Mouse (Mus musculus) kidney, embryonic 16.5 days (tissue): Measurements from ENCODE around the gene Ltbp2. TPM values are rescaled to one million over a fixed set of nuclear protein-coding genes. Genes with fewer than 3 reads are reported as not detected.
A peak's percentile ranks its signal among the peaks of the same experiment; 100 is the strongest.

Experiments used
- ATAC-seq: fragments of 200-750 bp; cut with Nextera tagmentation; 2 replicates; pipeline ENCODE4 v1.8.0; 2017; ENCODE audit warnings: moderate TSS enrichment; ENCODE audit not compliant: low FRiP score, low TSS enrichment
- H3K27ac ChIP-seq: fragments of 300-500 bp; sonication (generic); 2 replicates; pipeline ENCODE4 v1.5.1; 2014; ENCODE audit warnings: low read length
- H3K27me3 ChIP-seq: fragments of 300-500 bp; sonication (generic); 2 replicates; pipeline ENCODE4 v1.6.1; 2014; ENCODE audit warnings: low read length, control low read depth, mixed read lengths; ENCODE audit not compliant: insufficient read depth
- H3K36me3 ChIP-seq: fragments of 300-500 bp; sonication (generic); 2 replicates; pipeline ENCODE4 v1.6.1; 2014; ENCODE audit warnings: low read length, control low read depth, mixed read lengths; ENCODE audit not compliant: insufficient read depth
- H3K4me1 ChIP-seq: fragments of 300-500 bp; sonication (generic); 2 replicates; pipeline ENCODE4 v1.6.1; 2014; ENCODE audit warnings: low read length, control low read depth, mixed read lengths; ENCODE audit not compliant: insufficient read depth
- H3K4me2 ChIP-seq: fragments of 300-500 bp; sonication (generic); replicated peaks from 2 replicates; pipeline ENCODE4 v1.6.1; 2014; ENCODE audit warnings: low read depth, low read length
- H3K4me3 ChIP-seq: fragments of 300-500 bp; sonication (generic); 2 replicates; pipeline ENCODE4 v1.5.1; 2014; ENCODE audit warnings: mild to moderate bottlenecking, low read length
- H3K9ac ChIP-seq: fragments of 300-500 bp; sonication (generic); replicated peaks from 2 replicates; pipeline ENCODE4 v1.6.1; 2014; ENCODE audit warnings: low read length
- H3K9me3 ChIP-seq: fragments of 300-500 bp; sonication (generic); 2 replicates; pipeline ENCODE4 v1.6.1; 2016; ENCODE audit warnings: low read length, control low read depth
- WGBS: fragments of 180-500 bp; shearing (Covaris S2); extraction: QIAGEN DNeasy Blood & Tissue Kit; methylation state at CpG from one replicate; pipeline ENCODE4 v1.1.7; 2014; 5-methylcytosine and 5-hydroxymethylcytosine counted together
- polyA plus RNA-seq: library from polyadenylated mRNA; unstranded; fragments of >200 nt; fragmentation: Nextera tagmentation; extraction: Ambion mirVana; gene quantifications from 2 replicates; pipeline ENCODE4 v1.2.1, GENCODE M21; 2015

Ltbp2 gene
- polyA plus RNA-seq, 1 experiment from 2014 or later: 0.89 TPM

DNA sequence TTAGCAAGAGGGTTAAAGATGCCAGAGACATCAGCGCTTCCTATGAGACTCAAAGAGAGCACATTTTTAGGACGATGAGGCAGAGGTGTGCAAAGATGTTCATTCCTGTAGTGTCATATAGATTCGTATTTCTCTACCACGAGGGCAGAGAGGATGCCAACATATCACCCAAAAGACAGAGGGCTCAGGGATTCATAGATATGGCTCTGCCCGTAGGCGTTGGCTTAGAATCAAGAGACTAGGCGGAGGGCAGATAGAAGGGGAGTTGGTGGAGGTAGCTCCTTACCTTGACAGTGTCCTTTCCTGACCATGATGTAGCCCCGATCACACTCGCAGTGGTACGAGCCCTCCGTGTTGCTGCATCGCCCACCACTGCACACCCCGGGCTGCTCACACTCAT, 77.2 kb downstream of the Ltbp2 start:
- 0 out of 2 replicates have a peak, but pooled peaks cover 3% of the 10 kb centered on the region for H3K4me1 ChIP-seq
- no peak overlapping the region for H3K4me3 ChIP-seq
- no peak for ATAC-seq
- no peaks in the 10 kb centered on the region for H3K36me3 ChIP-seq
- H3K9me3 ChIP-seq: no peaks in the 10 kb centered on the region
- H3K27me3 ChIP-seq: no peaks in the 10 kb centered on the region
- 95% methylated on average over 13 of the region's 13 CpGs for WGBS
- no peak overlapping the region for H3K27ac ChIP-seq
- no peak overlapping the region for H3K4me2 ChIP-seq
- H3K9ac ChIP-seq: no peak overlapping the region

- 83% methylated on average over 8 of the region's 8 CpGs for WGBS
- no peak overlapping the region for H3K9ac ChIP-seq
- ATAC-seq: no peak
These were observed 81.7 kb downstream of the Ltbp2 start for GRCm38 (mm10) chr12:84794647-84795046.

DNA sequence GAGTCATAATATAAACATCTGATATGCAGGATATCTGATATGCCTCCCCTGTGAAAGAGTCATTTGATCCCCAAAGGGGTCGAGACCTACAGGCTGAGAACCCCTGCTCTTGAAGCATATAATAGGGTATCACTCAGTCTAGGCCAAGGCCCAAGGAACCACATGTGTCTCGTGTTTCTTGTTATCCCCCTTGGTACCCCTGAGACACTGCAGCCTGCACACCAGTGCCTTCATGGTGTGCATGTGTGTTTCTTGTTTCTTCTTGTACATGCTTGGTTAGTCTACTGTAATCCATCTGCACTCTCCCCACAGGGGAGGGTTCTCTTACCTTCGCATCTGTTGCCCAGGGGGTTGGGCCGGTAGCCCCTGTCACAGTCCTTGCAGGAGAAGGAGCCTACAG, 83.7 kb downstream of the Ltbp2 start:
- H3K4me3 ChIP-seq: no peak overlapping the region
- H3K4me2 ChIP-seq: no peak overlapping the region
- no peak overlapping the region for H3K9ac ChIP-seq
- no peaks in the 10 kb centered on the region for H3K9me3 ChIP-seq
- H3K36me3 ChIP-seq: no peaks in the 10 kb centered on the region
- no peak for ATAC-seq
- H3K27me3 ChIP-seq: no peaks in the 10 kb centered on the region
- 57% methylated on average over 4 of the region's 4 CpGs for WGBS
- peaks cover 8% of the 10 kb centered on the region for H3K4me1 ChIP-seq
- H3K27ac ChIP-seq: no peak overlapping the region

More at GRCm38 (mm10) chr12:84794647-84795046, 81.7 kb downstream of the Ltbp2 start:
- H3K4me1 ChIP-seq: peaks cover 8% of the 10 kb centered on the region
- H3K27ac ChIP-seq: no peak overlapping the region
- no peaks in the 10 kb centered on the region for H3K27me3 ChIP-seq
- no peak overlapping the region for H3K4me3 ChIP-seq
- no peak overlapping the region for H3K4me2 ChIP-seq
- H3K9me3 ChIP-seq: no peaks in the 10 kb centered on the region
- H3K36me3 ChIP-seq: no peaks in the 10 kb centered on the region

GRCm38 (mm10) chr12:84790853-84791252, 85.5 kb downstream of the Ltbp2 start:
- ATAC-seq: peak; percentile 79
- WGBS: 16% methylated on average over 10 of the region's 10 CpGs
- no peak overlapping the region for H3K9ac ChIP-seq

DNA sequence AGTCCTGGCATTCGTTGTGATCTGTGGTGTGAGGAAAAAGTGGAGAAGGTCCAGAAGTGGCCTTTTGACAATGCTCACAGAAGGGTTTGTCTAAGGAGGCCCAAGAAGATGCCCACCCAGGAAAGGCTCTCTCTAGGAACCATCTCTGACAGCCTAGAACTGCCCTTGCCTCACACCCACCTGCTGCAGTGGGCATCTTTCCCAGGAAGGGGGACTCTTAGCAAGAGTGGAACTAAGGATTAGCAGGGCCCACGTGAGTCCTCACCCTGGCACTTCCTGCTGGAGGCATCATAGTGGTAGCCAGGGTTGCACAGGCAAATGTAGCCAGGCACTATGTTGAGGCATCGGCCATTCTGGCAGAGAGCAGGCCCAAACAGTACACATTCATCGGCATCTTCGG, 90.2 kb downstream of the Ltbp2 start:
- no peak for ATAC-seq
- WGBS: 74% methylated on average over 5 of the region's 5 CpGs
- Histone ChIP-seq H3K9me3 (no peaks in the 10 kb centered on the region), H3K9ac (no peak overlapping the region), H3K27me3 (no peaks in the 10 kb centered on the region; the same call in 1 of the 2 replicates), H3K4me2 (no peak overlapping the region), H3K4me3 (no peak overlapping the region), H3K4me1 (peaks cover 16% of the 10 kb centered on the region), H3K36me3 (no peaks in the 10 kb centered on the region), H3K27ac (no peak overlapping the region)

More at GRCm38 (mm10) chr12:84790853-84791252, 85.5 kb downstream of the Ltbp2 start:
- Histone ChIP-seq H3K9me3 (no peaks in the 10 kb centered on the region), H3K4me3 (no peak overlapping the region), H3K36me3 (no peaks in the 10 kb centered on the region), H3K27me3 (no peaks in the 10 kb centered on the region; the same call in 1 of the 2 replicates), H3K4me2 (no peak overlapping the region), H3K27ac (no peak overlapping the region), H3K4me1 (peaks cover 8% of the 10 kb centered on the region)

GRCm38 (mm10) chr12:84784604-84785381, 91.5 kb downstream of the Ltbp2 start:
- no peaks in the 10 kb centered on the region; the same call in 1 of the 2 replicates for H3K27me3 ChIP-seq
- peak overlapping the region; percentile 18; the same call in 1 of the 2 replicates for H3K4me3 ChIP-seq
- H3K9me3 ChIP-seq: no peaks in the 10 kb centered on the region
- H3K4me1 ChIP-seq: peaks cover 10% of the 10 kb centered on the region
- 24% methylated on average over 25 of the region's 25 CpGs for WGBS
- no peaks in the 10 kb centered on the region for H3K36me3 ChIP-seq
- H3K4me2 ChIP-seq: peak overlapping the region; percentile 44
- no peak overlapping the region for H3K27ac ChIP-seq
- peak overlapping the region; percentile 55 for H3K9ac ChIP-seq
- ATAC-seq: peak; percentile 93

GRCm38 (mm10) chr12:84776229-84776628, 100.1 kb downstream of the Ltbp2 start:
- H3K36me3 ChIP-seq: no peaks in the 10 kb centered on the region
- H3K4me2 ChIP-seq: no peak overlapping the region
- peaks cover 17% of the 10 kb centered on the region for H3K4me1 ChIP-seq
- H3K9ac ChIP-seq: no peak overlapping the region
- H3K9me3 ChIP-seq: no peaks in the 10 kb centered on the region
- no peak for ATAC-seq
- no peak overlapping the region for H3K27ac ChIP-seq
- H3K27me3 ChIP-seq: no peaks in the 10 kb centered on the region
- no peak overlapping the region for H3K4me3 ChIP-seq

GRCm38 (mm10) chr12:84774376-84774775, 102.0 kb downstream of the Ltbp2 start:
- 0 out of 2 replicates have a peak overlapping the region, but pooled peaks have one; percentile 57 for H3K4me3 ChIP-seq
- no peak for ATAC-seq
- no peak overlapping the region for H3K27ac ChIP-seq
- peak overlapping the region; percentile 83 for H3K4me2 ChIP-seq
- H3K9ac ChIP-seq: no peak overlapping the region
- H3K4me1 ChIP-seq: peaks cover 25% of the 10 kb centered on the region
- no peaks in the 10 kb centered on the region for H3K36me3 ChIP-seq
- 83% methylated on average over 6 of the region's 6 CpGs for WGBS
- no peaks in the 10 kb centered on the region for H3K27me3 ChIP-seq
- H3K9me3 ChIP-seq: no peaks in the 10 kb centered on the region

DNA sequence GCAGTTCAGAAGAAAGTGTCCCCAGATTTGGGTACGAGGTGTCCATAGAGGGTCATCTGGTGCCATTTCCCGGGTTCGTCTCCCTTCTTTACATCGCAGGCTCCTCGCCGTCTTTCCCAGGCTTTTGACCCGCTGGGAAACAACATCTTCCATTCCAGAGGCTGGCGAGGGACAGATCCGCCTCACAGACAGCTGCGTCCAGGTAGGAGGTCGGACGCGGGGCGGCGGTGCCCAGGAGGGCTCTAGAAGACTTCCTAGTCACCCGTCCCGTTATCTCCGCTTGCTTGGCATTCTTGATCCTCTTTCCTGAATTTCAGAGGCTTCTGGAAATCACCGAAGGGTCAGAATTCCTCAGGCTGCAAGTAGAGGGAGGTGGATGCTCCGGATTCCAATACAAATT, 102.9 kb downstream of the Ltbp2 start:
- Histone ChIP-seq H3K9ac (peak overlapping the region; percentile 86), H3K4me2 (peak overlapping the region; percentile 83), H3K27me3 (no peaks in the 10 kb centered on the region), H3K36me3 (no peaks in the 10 kb centered on the region), H3K27ac (peak overlapping the region; percentile 40; the same call in 1 of the 2 replicates), H3K9me3 (no peaks in the 10 kb centered on the region), H3K4me3 (peak overlapping the region; percentile 57), H3K4me1 (peaks cover 25% of the 10 kb centered on the region)
- WGBS: under 1% methylated on average over 20 of the region's 20 CpGs
- ATAC-seq: peak; percentile 3
